Mouse (Mus musculus): ENCODE measurements at regions not wholly inside any gene's neighbourhood (a gene's known extent, or its start where the extent isn't known, plus 50 kb on each side); places are given as distances from the start of the nearest gene placed in this dataset.

- ATAC-seq (ENCODE audit: poor library complexity, severe bottlenecking), result no peak
Observed at GRCm38 (mm10) chr14:25206855-25207254, 252.1 kb upstream of the Zmiz1 start.

- ATAC-seq (ENCODE audit: poor library complexity, severe bottlenecking), result no peak
Observed at GRCm38 (mm10) chr14:25207422-25207821, 251.6 kb upstream of the Zmiz1 start.

GRCm38 (mm10) chr14:25208221-25209056, 250.5 kb upstream of the Zmiz1 start:
- no peak for ATAC-seq (ENCODE audit: poor library complexity, severe bottlenecking)

- no peak for ATAC-seq (ENCODE audit: poor library complexity, severe bottlenecking)
Observed at GRCm38 (mm10) chr14:25213056-25213455, 245.9 kb upstream of the Zmiz1 start.

- no peak for ATAC-seq (ENCODE audit: poor library complexity, severe bottlenecking)
Observed at GRCm38 (mm10) chr14:25223091-25223490, 235.9 kb upstream of the Zmiz1 start.

GRCm38 (mm10) chr14:25225214-25225613, 233.8 kb upstream of the Zmiz1 start:
- ATAC-seq (ENCODE audit: poor library complexity, severe bottlenecking), result no peak

- ATAC-seq (ENCODE audit: poor library complexity, severe bottlenecking), result no peak
Observed at GRCm38 (mm10) chr14:25226155-25226839, 232.7 kb upstream of the Zmiz1 start.

GRCm38 (mm10) chr14:25226840-25227506, 232.0 kb upstream of the Zmiz1 start:
- ATAC-seq (ENCODE audit: poor library complexity, severe bottlenecking), result no peak

GRCm38 (mm10) chr14:25228321-25229047, 230.5 kb upstream of the Zmiz1 start:
- ATAC-seq (ENCODE audit: poor library complexity, severe bottlenecking), result no peak

- no peak for ATAC-seq (ENCODE audit: poor library complexity, severe bottlenecking)
Observed at GRCm38 (mm10) chr14:25229569-25229968, 229.4 kb upstream of the Zmiz1 start.

- ATAC-seq (ENCODE audit: poor library complexity, severe bottlenecking), result no peak
Observed at GRCm38 (mm10) chr14:25231881-25232280, 227.1 kb upstream of the Zmiz1 start.

GRCm38 (mm10) chr14:25236421-25236973, 222.5 kb upstream of the Zmiz1 start:
- no peak for ATAC-seq (ENCODE audit: poor library complexity, severe bottlenecking)

- ATAC-seq (ENCODE audit: poor library complexity, severe bottlenecking), result no peak
Observed at GRCm38 (mm10) chr14:25239335-25239960, 219.5 kb upstream of the Zmiz1 start.

GRCm38 (mm10) chr14:25242753-25243152, 216.2 kb upstream of the Zmiz1 start:
- ATAC-seq (ENCODE audit: poor library complexity, severe bottlenecking), result no peak

GRCm38 (mm10) chr14:25243289-25243688, 215.7 kb upstream of the Zmiz1 start:
- ATAC-seq (ENCODE audit: poor library complexity, severe bottlenecking), result no peak

- no peak for ATAC-seq (ENCODE audit: poor library complexity, severe bottlenecking)
Observed at GRCm38 (mm10) chr14:25243698-25244097, 215.3 kb upstream of the Zmiz1 start.

GRCm38 (mm10) chr14:25244841-25245240, 214.1 kb upstream of the Zmiz1 start:
- no peak for ATAC-seq (ENCODE audit: poor library complexity, severe bottlenecking)

- no peak for ATAC-seq (ENCODE audit: poor library complexity, severe bottlenecking)
Observed at GRCm38 (mm10) chr14:25245691-25246090, 213.3 kb upstream of the Zmiz1 start.

- ATAC-seq (ENCODE audit: poor library complexity, severe bottlenecking), result no peak
Observed at GRCm38 (mm10) chr14:25248941-25249340, 210.0 kb upstream of the Zmiz1 start.
